Mouse (Mus musculus) limb, embryonic 14.5 days (tissue): ENCODE data around the gene Mpp4. TPM values are rescaled to one million over a fixed set of nuclear protein-coding genes. Genes with fewer than 3 reads are reported as not detected.

Experiments used
- ATAC-seq: fragments of 200-750 bp; cut with Nextera tagmentation; 2 replicates; pipeline ENCODE4 v1.8.0; 2017; ENCODE audit warnings: low read depth, moderate number of reproducible peaks, moderate TSS enrichment; ENCODE audit not compliant: low FRiP score
- DNase-seq: peaks from one replicate; pipeline ENCODE4 v3.0.0-alpha.2; 2015; ENCODE audit warnings: low spot score
- H3K27ac ChIP-seq: fragments of 300-500 bp; sonication (generic); replicated peaks from 2 replicates; pipeline ENCODE4 v1.5.1; 2014; ENCODE audit warnings: low read depth, mild to moderate bottlenecking, low read length, moderate library complexity, mixed read lengths
- H3K27me3 ChIP-seq: fragments of 300-500 bp; sonication (generic); 2 replicates; pipeline ENCODE4 v1.6.1; 2014; ENCODE audit warnings: low read length, mixed read lengths; ENCODE audit not compliant: control insufficient read depth, insufficient read depth
- H3K36me3 ChIP-seq: fragments of 300-500 bp; sonication (generic); 2 replicates; pipeline ENCODE4 v1.6.1; 2014; ENCODE audit warnings: mild to moderate bottlenecking, low read length, moderate library complexity, mixed read lengths; ENCODE audit not compliant: control insufficient read depth, insufficient read depth
- H3K4me1 ChIP-seq: fragments of 300-500 bp; sonication (generic); 2 replicates; pipeline ENCODE4 v1.6.1; 2014; ENCODE audit warnings: antibody characterized with exemption, low read length, mixed read lengths; ENCODE audit not compliant: control insufficient read depth, insufficient read depth
- H3K4me2 ChIP-seq: fragments of 300-500 bp; sonication (generic); replicated peaks from 2 replicates; pipeline ENCODE4 v1.6.1; 2014; ENCODE audit warnings: low read depth, mild to moderate bottlenecking, low read length, moderate library complexity; ENCODE audit not compliant: severe bottlenecking
- H3K4me3 ChIP-seq: fragments of 300-500 bp; sonication (generic); replicated peaks from 2 replicates; pipeline ENCODE4 v1.5.1; 2014; ENCODE audit warnings: low read length
- H3K9ac ChIP-seq: fragments of 300-500 bp; sonication (generic); 2 replicates; pipeline ENCODE4 v1.6.1; 2014; ENCODE audit warnings: mild to moderate bottlenecking, low read depth, low read length, moderate library complexity; ENCODE audit not compliant: severe bottlenecking
- H3K9me3 ChIP-seq: fragments of 300-500 bp; sonication (generic); 2 replicates; pipeline ENCODE4 v1.6.1; 2016; ENCODE audit warnings: low read length; ENCODE audit not compliant: control insufficient read depth
- POLR2A ChIP-seq: fragments of 200-500 bp; IDR thresholded peaks from 2 replicates; pipeline ENCODE4 v1.8.0; 2012; ENCODE audit warnings: inconsistent platforms, mild to moderate bottlenecking, moderate library complexity, borderline replicate concordance; ENCODE audit not compliant: insufficient read depth, insufficient read length; ENCODE audit errors: extremely low read depth
- WGBS: fragments of 180-500 bp; shearing (Covaris S2); extraction: QIAGEN DNeasy Blood & Tissue Kit; methylation state at CpG from one replicate; pipeline ENCODE4 v1.1.7; 2014; 5-methylcytosine and 5-hydroxymethylcytosine counted together
- polyA plus RNA-seq, 2 experiments: library from polyadenylated mRNA; depleted of rRNA in 1 of 2; stranded (reverse) in 1 of 2; unstranded in 1 of 2; fragments of >200 nt; fragmentation: Nextera tagmentation in 1 of 2; extraction: Ambion mirVana in 1 of 2; gene quantifications; 2 replicates each; pipeline versions ENCODE4 v1.2.1 to v1.2.3; 2012 to 2014

The Mpp4 gene
- polyA plus RNA-seq (2012; rRNA removed) (1.00 and 1.0 TPM in 2 replicates), polyA plus RNA-seq (2014; fragmentation: Nextera tagmentation; extraction: Ambion mirVana) (0.32 and 0.40 TPM in 2 replicates)

GRCm38 (mm10) chr1:59163030-59163461 lies at the start of gene Mpp4:
Gene Mpp4, minus strand, starts transcription at chr1:59163389.
- no peak within 1 kb of the TSS for H3K9ac ChIP-seq
- peaks cover 28% of the 10 kb centered on the region for H3K36me3 ChIP-seq
- H3K9me3 ChIP-seq = no peaks in the 10 kb centered on the region
- H3K27me3 ChIP-seq = no peaks in the 10 kb centered on the region
- 0 out of 2 replicates have a peak within 1 kb of the TSS, but pooled peaks have one; percentile 13 for H3K27ac ChIP-seq
- peaks cover 6% of the 10 kb centered on the region; the same call in 1 of the 2 replicates for H3K4me1 ChIP-seq
- no peak within 1 kb of the TSS for H3K4me3 ChIP-seq
- DNase-seq (no peak), ATAC-seq (no peak)
- no peak within 1 kb of the TSS for H3K4me2 ChIP-seq
- TF ChIP-seq POLR2A = no peak
- 62% methylated on average over 12 of the region's 12 CpGs for WGBS

- H3K4me1 ChIP-seq = no peaks in the 10 kb centered on the region
- ATAC-seq = no peak
Measured at GRCm38 (mm10) chr1:59212951-59213350, 49.8 kb upstream of the Mpp4 start.

GRCm38 (mm10) chr1:59212076-59212779 lies 49.0 kb upstream of the Mpp4 start:
- ATAC-seq = no peak
- no peak for TF ChIP-seq POLR2A
- H3K36me3 ChIP-seq = peaks cover 27% of the 10 kb centered on the region
- H3K27me3 ChIP-seq = no peaks in the 10 kb centered on the region
- H3K4me1 ChIP-seq = no peaks in the 10 kb centered on the region
- no peak overlapping the region for H3K27ac ChIP-seq
- no peak for DNase-seq
- H3K9ac ChIP-seq = no peak overlapping the region
- 84% methylated on average over 5 of the region's 5 CpGs for WGBS
- no peak overlapping the region for H3K4me3 ChIP-seq
- H3K4me2 ChIP-seq = no peak overlapping the region
- H3K9me3 ChIP-seq = no peaks in the 10 kb centered on the region

More at GRCm38 (mm10) chr1:59212951-59213350, 49.8 kb upstream of the Mpp4 start:
- H3K27me3 ChIP-seq = no peaks in the 10 kb centered on the region
- DNase-seq = no peak
- no peak overlapping the region for H3K9ac ChIP-seq
- H3K4me2 ChIP-seq = no peak overlapping the region
- WGBS = no CpG with 5 or more reads among the region's 1 CpGs
- H3K4me3 ChIP-seq = no peak overlapping the region
- H3K36me3 ChIP-seq = peaks cover 29% of the 10 kb centered on the region
- no peak overlapping the region for H3K27ac ChIP-seq
- no peaks in the 10 kb centered on the region for H3K9me3 ChIP-seq
- no peak for TF ChIP-seq POLR2A

- no peak for DNase-seq
- Histone ChIP-seq H3K4me3 (no peak overlapping the region), H3K27ac (no peak overlapping the region), H3K9ac (no peak overlapping the region), H3K9me3 (no peaks in the 10 kb centered on the region), H3K4me2 (no peak overlapping the region), H3K36me3 (peaks cover 28% of the 10 kb centered on the region), H3K27me3 (no peaks in the 10 kb centered on the region), H3K4me1 (no peaks in the 10 kb centered on the region)
- TF ChIP-seq POLR2A = no peak
- 84% methylated on average over 4 of the region's 4 CpGs for WGBS
- no peak for ATAC-seq
Measured at GRCm38 (mm10) chr1:59211651-59212050, 48.5 kb upstream of the Mpp4 start.

- H3K4me3 ChIP-seq = no peak overlapping the region
- no peak for DNase-seq
- no peak overlapping the region for H3K9ac ChIP-seq
- no peak overlapping the region for H3K4me2 ChIP-seq
- no peak for ATAC-seq
- peaks cover 33% of the 10 kb centered on the region for H3K36me3 ChIP-seq
- no peaks in the 10 kb centered on the region for H3K27me3 ChIP-seq
- no peak overlapping the region for H3K27ac ChIP-seq
- no peak for TF ChIP-seq POLR2A
- H3K4me1 ChIP-seq = no peaks in the 10 kb centered on the region
- H3K9me3 ChIP-seq = no peaks in the 10 kb centered on the region
- WGBS = 100% methylated on average over 1 of the region's 1 CpGs
Measured at GRCm38 (mm10) chr1:59208331-59208730, 45.1 kb upstream of the Mpp4 start.
